Mouse (Mus musculus) heart, embryonic 11.5 days (tissue): ENCODE data around the gene Arhgdia. TPM values are rescaled to one million over a fixed set of nuclear protein-coding genes. Genes with fewer than 3 reads are reported as not detected.

ENCODE experiments used
- ATAC-seq: fragments of 200-750 bp; cut with Nextera tagmentation; replicated peaks from 2 replicates; pipeline ENCODE4 v1.8.0; 2017; ENCODE audit warnings: moderate library complexity; ENCODE audit not compliant: insufficient number of reproducible peaks, low FRiP score, low TSS enrichment
- H3K27ac ChIP-seq: fragments of 300-500 bp; sonication (generic); 2 replicates; pipeline ENCODE4 v1.5.1; 2014; ENCODE audit warnings: mild to moderate bottlenecking, low read depth, low read length
- H3K27me3 ChIP-seq: fragments of 300-500 bp; sonication (generic); 2 replicates; pipeline ENCODE4 v1.6.1; 2014; ENCODE audit warnings: mild to moderate bottlenecking, low read length, mixed read lengths; ENCODE audit not compliant: control insufficient read depth, insufficient read depth
- H3K36me3 ChIP-seq: fragments of 300-500 bp; sonication (generic); 2 replicates; pipeline ENCODE4 v1.6.1; 2014; ENCODE audit warnings: mild to moderate bottlenecking, low read length, moderate library complexity, mixed read lengths; ENCODE audit not compliant: control insufficient read depth, insufficient read depth
- H3K4me1 ChIP-seq: fragments of 300-500 bp; sonication (generic); 2 replicates; pipeline ENCODE4 v1.6.1; 2014; ENCODE audit warnings: low read length; ENCODE audit not compliant: control insufficient read depth, insufficient read depth
- H3K4me2 ChIP-seq: fragments of 300-500 bp; sonication (generic); 2 replicates; pipeline ENCODE4 v1.6.1; 2014; ENCODE audit warnings: mild to moderate bottlenecking, moderate library complexity
- H3K4me3 ChIP-seq: fragments of 300-500 bp; sonication (generic); 2 replicates; pipeline ENCODE4 v1.5.1; 2014; ENCODE audit warnings: low read depth, low read length
- H3K9ac ChIP-seq: fragments of 300-500 bp; sonication (generic); 2 replicates; pipeline ENCODE4 v1.6.1; 2014; ENCODE audit warnings: mild to moderate bottlenecking, low read depth, low read length, moderate library complexity
- H3K9me3 ChIP-seq: fragments of 300-500 bp; sonication (generic); replicated peaks from 2 replicates; pipeline ENCODE4 v1.6.1; 2016; ENCODE audit warnings: low read length; ENCODE audit not compliant: control insufficient read depth
- WGBS: fragments of 180-500 bp; shearing (Covaris S2); extraction: QIAGEN DNeasy Blood & Tissue Kit; methylation state at CpG from one replicate; pipeline ENCODE4 v1.1.7; 2014; ENCODE audit not compliant: insufficient replicate concordance; 5-methylcytosine and 5-hydroxymethylcytosine counted together
- polyA plus RNA-seq: library from polyadenylated mRNA; unstranded; fragments of >200 nt; fragmentation: Nextera tagmentation; extraction: Ambion mirVana; gene quantifications from 2 replicates; pipeline ENCODE4 v1.2.1, GENCODE M21; 2014

Gene Arhgdia
- polyA plus RNA-seq, 1 experiment from 2014 or later: 468 TPM

GRCm38 (mm10) chr11:120616617-120617294 is 35.3 kb upstream of the Arhgdia start:
- H3K4me2 ChIP-seq: peak overlapping the region; percentile 93
- H3K27me3 ChIP-seq: no peaks in the 10 kb centered on the region
- H3K9ac ChIP-seq: peak overlapping the region; percentile 86
- peak overlapping the region; percentile 82 for H3K4me3 ChIP-seq
- no peaks in the 10 kb centered on the region for H3K9me3 ChIP-seq
- H3K4me1 ChIP-seq: peaks cover 12% of the 10 kb centered on the region
- H3K27ac ChIP-seq: peak overlapping the region; percentile 64
- WGBS: 31% methylated on average over 4 of the region's 4 CpGs
- no peak for ATAC-seq
- H3K36me3 ChIP-seq: peaks cover 27% of the 10 kb centered on the region

- WGBS: 92% methylated on average over 11 of the region's 11 CpGs
- no peak overlapping the region for H3K4me2 ChIP-seq
- H3K27me3 ChIP-seq: no peaks in the 10 kb centered on the region
- no peaks in the 10 kb centered on the region for H3K9me3 ChIP-seq
- H3K9ac ChIP-seq: no peak overlapping the region; the same call in 1 of the 2 replicates
- H3K4me1 ChIP-seq: peaks cover 12% of the 10 kb centered on the region
- H3K36me3 ChIP-seq: peaks cover 31% of the 10 kb centered on the region
- H3K27ac ChIP-seq: no peak overlapping the region
- H3K4me3 ChIP-seq: no peak overlapping the region
- no peak for ATAC-seq
These were observed 34.3 kb upstream of the Arhgdia start for GRCm38 (mm10) chr11:120615606-120616203.

- 88% methylated on average over 6 of the region's 6 CpGs for WGBS
- no peak for ATAC-seq
- no peaks in the 10 kb centered on the region for H3K9me3 ChIP-seq
- no peak overlapping the region for H3K9ac ChIP-seq
- no peaks in the 10 kb centered on the region for H3K27me3 ChIP-seq
- H3K27ac ChIP-seq: no peak overlapping the region
- peaks cover 12% of the 10 kb centered on the region for H3K4me1 ChIP-seq
- H3K4me2 ChIP-seq: no peak overlapping the region
- H3K4me3 ChIP-seq: no peak overlapping the region
- H3K36me3 ChIP-seq: peaks cover 28% of the 10 kb centered on the region
These were observed 33.7 kb upstream of the Arhgdia start for GRCm38 (mm10) chr11:120615167-120615566.

GRCm38 (mm10) chr11:120613976-120614375 is 32.6 kb upstream of the Arhgdia start:
- Histone ChIP-seq H3K9me3 (no peaks in the 10 kb centered on the region), H3K36me3 (peaks cover 23% of the 10 kb centered on the region), H3K9ac (no peak overlapping the region), H3K27ac (no peak overlapping the region), H3K4me1 (peaks cover 20% of the 10 kb centered on the region), H3K4me2 (no peak overlapping the region), H3K27me3 (no peaks in the 10 kb centered on the region), H3K4me3 (no peak overlapping the region)
- ATAC-seq: no peak
- WGBS: 86% methylated on average over 8 of the region's 8 CpGs

- Histone ChIP-seq H3K4me2 (no peak overlapping the region), H3K36me3 (peaks cover 21% of the 10 kb centered on the region)
These were observed 32.1 kb upstream of the Arhgdia start for GRCm38 (mm10) chr11:120613481-120613972.

GRCm38 (mm10) chr11:120612763-120613162 is 31.3 kb upstream of the Arhgdia start:
- no peak overlapping the region for H3K27ac ChIP-seq
- ATAC-seq: no peak
- no peak overlapping the region for H3K4me2 ChIP-seq
- no peak overlapping the region for H3K4me3 ChIP-seq
- H3K27me3 ChIP-seq: peaks cover under 1% of the 10 kb centered on the region; the same call in 1 of the 2 replicates
- no peak overlapping the region for H3K9ac ChIP-seq
- peaks cover 19% of the 10 kb centered on the region for H3K36me3 ChIP-seq
- no peaks in the 10 kb centered on the region for H3K9me3 ChIP-seq
- peaks cover 29% of the 10 kb centered on the region for H3K4me1 ChIP-seq
- 40% methylated on average over 6 of the region's 6 CpGs for WGBS

More at GRCm38 (mm10) chr11:120613481-120613972, 32.1 kb upstream of the Arhgdia start:
- no peak overlapping the region for H3K4me3 ChIP-seq
- no peaks in the 10 kb centered on the region for H3K9me3 ChIP-seq
- ATAC-seq: no peak
- H3K27me3 ChIP-seq: no peaks in the 10 kb centered on the region
- WGBS: 87% methylated on average over 10 of the region's 10 CpGs
- H3K27ac ChIP-seq: no peak overlapping the region
- no peak overlapping the region for H3K9ac ChIP-seq
- peaks cover 25% of the 10 kb centered on the region for H3K4me1 ChIP-seq

GRCm38 (mm10) chr11:120610477-120611046 is 29.1 kb upstream of the Arhgdia start:
- peaks cover 19% of the 10 kb centered on the region for H3K36me3 ChIP-seq

GRCm38 (mm10) chr11:120609250-120609649 is 27.8 kb upstream of the Arhgdia start:
- 37% methylated on average over 7 of the region's 8 CpGs for WGBS
- peak; percentile 80 for ATAC-seq
- Histone ChIP-seq H3K4me2 (peak overlapping the region; percentile 87), H3K27me3 (peaks cover 3% of the 10 kb centered on the region; the same call in 1 of the 2 replicates), H3K4me3 (peak overlapping the region; percentile 43; the same call in 1 of the 2 replicates), H3K27ac (peak overlapping the region; percentile 50; the same call in 1 of the 2 replicates), H3K4me1 (peaks cover 24% of the 10 kb centered on the region), H3K36me3 (peaks cover 23% of the 10 kb centered on the region), H3K9me3 (no peaks in the 10 kb centered on the region), H3K9ac (peak overlapping the region; percentile 74)

More at GRCm38 (mm10) chr11:120610477-120611046, 29.1 kb upstream of the Arhgdia start:
- Histone ChIP-seq H3K4me1 (peaks cover 24% of the 10 kb centered on the region), H3K4me2 (no peak overlapping the region), H3K27me3 (peaks cover 3% of the 10 kb centered on the region; the same call in 1 of the 2 replicates), H3K9me3 (no peaks in the 10 kb centered on the region), H3K4me3 (no peak overlapping the region), H3K9ac (no peak overlapping the region), H3K27ac (no peak overlapping the region)
- WGBS: 87% methylated on average over 9 of the region's 9 CpGs
- no peak for ATAC-seq
